Mouse (Mus musculus) gastrocnemius, postnatal 14 days (tissue): ENCODE measurements around the gene Aoc2. TPM values are rescaled to one million over a fixed set of nuclear protein-coding genes. Genes with fewer than 3 reads are reported as not detected.
"Not testable (repeated sequence)": the region's sequence is repeated elsewhere in the genome, so short reads cannot be mapped to it uniquely, and the experiment has no call there.

ENCODE experiments used
- DNase-seq: peaks from one replicate; pipeline ENCODE4 v3.0.0; 2021; ENCODE audit warnings: mixed read lengths
- intact Hi-C: fragments of 180-260 bp; cut with DNase I; formaldehyde crosslinking; loops from one replicate; pipeline ENCODE4 v1.15.1; 2025; ENCODE audit warnings: low total_unique reads
- total RNA-seq, 2 experiments: library from RNA; stranded (reverse); gene quantifications; 2 replicates each; pipeline ENCODE4 v1.2.3; 2021

The Aoc2 gene
- total RNA-seq, 2 experiments from 2014 or later = 1.2 to 1.3 TPM

DNA sequence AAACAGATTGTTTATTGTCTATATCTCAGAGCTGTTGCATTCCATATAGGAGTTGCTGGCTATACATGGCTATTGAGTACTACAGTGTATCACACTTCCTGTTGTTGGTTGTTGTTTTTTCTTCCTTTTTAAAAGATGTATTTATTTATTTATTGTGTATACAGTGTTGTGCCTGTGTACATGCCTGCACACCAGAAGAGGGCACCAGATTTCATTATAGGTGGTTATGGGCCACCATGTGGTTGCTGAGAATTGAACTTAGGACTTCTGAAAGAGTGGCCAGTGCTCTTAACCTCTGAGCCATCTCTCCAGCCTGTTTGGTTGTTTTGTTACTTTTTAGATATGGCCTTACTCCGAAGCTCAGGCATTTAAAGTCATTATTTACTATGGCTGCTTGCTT, 10.3 kb upstream of the Aoc2 start:
- no peak for DNase-seq
- intact Hi-C loops = no loop called here

DNA sequence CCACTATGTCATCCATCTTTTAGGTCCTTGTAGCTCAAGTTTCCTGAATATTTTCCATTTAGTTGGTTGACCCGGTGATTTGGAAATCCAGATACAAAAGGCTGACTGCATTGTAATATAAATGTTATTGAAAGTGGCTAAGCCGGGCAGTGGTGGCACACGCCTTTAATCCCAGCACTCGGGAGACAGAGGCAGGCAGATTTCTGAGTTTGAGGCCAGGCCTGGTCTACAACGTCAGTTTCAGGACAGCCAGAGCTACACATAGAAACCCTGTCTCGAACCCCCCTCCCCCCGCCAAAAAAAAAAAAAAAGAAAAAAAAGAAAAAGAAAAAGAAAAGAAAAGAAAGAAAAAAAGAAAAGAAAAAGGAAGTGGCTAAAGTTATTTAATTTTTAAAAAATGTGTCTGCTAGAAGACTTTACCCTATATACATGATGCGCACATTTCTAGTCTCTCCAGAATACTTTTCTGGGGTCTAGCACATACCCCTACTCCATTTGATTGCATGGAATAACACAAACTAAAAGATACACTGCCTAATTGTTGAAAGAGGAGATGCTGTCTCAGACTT, 9.7 kb upstream of the Aoc2 start:
- intact Hi-C loops = no loop called here
- no peak for DNase-seq

- intact Hi-C loops = no loop called here
Measured at GRCm38 (mm10) chr11:101315665-101316500, 9.0 kb upstream of the Aoc2 start, which contains the start of gene Psme3. TSS of gene Psme3 (plus strand) at chr11:101316213.

DNA sequence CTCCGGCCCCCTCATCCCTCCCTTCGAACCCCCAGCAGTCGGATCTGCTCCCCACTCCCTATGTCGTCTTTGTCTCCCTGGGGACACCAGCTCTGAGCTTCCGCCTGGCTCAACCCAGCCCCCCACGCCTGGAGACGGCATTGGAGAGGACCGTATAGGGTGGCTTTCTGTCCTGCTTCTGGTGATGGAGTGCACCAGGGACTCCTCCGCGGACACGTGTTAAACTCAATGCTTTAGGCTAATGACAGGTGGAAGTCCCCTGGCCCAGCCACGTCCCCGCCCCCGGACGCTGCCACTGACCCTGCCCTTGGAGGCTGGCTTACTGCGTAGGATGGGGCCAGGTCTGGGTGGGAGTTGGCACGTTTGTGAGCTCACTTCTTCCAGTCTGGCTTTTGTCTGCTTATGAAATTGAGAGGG, 8.4 kb upstream of the Aoc2 start:
- DNase-seq = no peak
- intact Hi-C loops = no loop called here

More at GRCm38 (mm10) chr11:101315665-101316500, 9.0 kb upstream of the Aoc2 start, which contains the start of gene Psme3:
- peak; percentile 94 for DNase-seq

DNA sequence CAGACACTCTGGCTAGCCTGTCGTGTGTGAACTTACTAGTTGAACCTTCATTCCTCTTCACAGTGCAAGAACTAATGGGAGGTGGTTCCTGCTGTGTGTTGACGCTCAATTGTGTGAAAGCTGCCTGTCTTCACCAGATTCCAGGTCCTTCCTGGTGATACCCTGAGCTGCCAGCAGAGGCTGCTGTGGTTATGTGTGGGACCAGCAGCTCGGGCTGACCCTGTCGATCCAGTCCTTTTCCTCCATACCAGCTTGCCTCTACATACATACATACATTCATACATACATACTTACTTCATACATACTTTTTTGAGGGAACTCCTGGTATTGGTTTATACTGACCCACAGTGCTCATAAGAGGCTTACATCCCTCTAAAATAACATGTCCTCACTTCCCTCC, 1.3 kb upstream of the Aoc2 start:
- intact Hi-C loops = loop anchor here (2.0 kb wide), 1 partner anchor 71 kb away; no protein-coding TSS in a partner anchor
- DNase-seq = peak; percentile 67

- DNase-seq, intact Hi-C loops: not testable (repeated sequence)
Measured at GRCm38 (mm10) chr11:101325201-101325600, 338 bp downstream of the Aoc2 start.

DNA sequence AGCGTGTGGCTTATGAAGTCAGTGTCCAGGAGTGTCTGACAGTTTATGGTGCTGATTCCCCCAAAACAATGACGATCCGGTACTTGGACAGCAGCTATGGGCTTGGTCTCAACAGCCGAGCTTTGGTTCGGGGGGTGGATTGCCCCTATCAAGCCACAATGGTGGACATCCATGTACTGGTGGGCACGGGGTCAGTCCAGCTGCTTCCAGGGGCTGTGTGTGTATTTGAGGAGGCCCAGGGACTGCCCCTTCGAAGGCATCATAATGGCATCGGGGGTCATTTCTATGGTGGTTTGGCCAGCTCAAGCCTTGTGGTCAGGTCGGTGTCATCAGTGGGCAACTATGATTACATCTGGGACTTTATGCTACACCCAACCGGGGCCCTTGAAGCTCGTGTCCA, 1.3 kb downstream of the Aoc2 start:
- intact Hi-C loops = no loop called here
- no peak for DNase-seq

- intact Hi-C loops = no loop called here
- DNase-seq = no peak
Measured at GRCm38 (mm10) chr11:101327311-101327710, 2.4 kb downstream of the Aoc2 start.

- DNase-seq = peak; percentile 72
- intact Hi-C loops = no loop called here
Measured at GRCm38 (mm10) chr11:101328941-101329635, 4.2 kb downstream of the Aoc2 start.

GRCm38 (mm10) chr11:101330371-101330924, 5.6 kb downstream of the Aoc2 start, which contains the start of gene Aoc3:
TSS of gene Aoc3 (plus strand) at chr11:101330605.
- intact Hi-C loops = no loop called here
- DNase-seq = peak; percentile 47

GRCm38 (mm10) chr11:101330961-101331360, 6.1 kb downstream of the Aoc2 start:
- DNase-seq, intact Hi-C loops: not testable (repeated sequence)

DNA sequence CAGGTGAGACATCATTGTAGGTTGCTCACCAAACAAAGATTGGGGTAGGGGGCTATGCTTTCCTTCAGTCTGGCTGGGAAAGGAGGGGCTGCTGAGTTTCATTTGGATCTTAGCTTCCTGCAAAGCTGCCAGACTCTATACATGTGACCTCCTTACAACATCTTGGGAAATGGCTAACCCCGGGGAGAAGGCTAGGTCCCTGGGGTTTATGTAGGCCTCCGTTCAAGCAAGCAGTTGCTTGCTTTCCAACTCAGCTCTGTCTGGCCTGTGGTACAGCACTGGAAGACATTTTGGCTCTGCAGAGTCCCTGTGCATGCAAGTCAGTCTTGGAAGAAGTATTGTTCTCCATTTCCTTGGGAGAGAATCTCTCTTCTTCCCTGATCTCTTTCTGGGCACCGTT, 7.7 kb downstream of the Aoc2 start:
- intact Hi-C loops = no loop called here
- no peak for DNase-seq

- DNase-seq = no peak
- intact Hi-C loops = no loop called here
Measured at GRCm38 (mm10) chr11:101334023-101334422, 9.2 kb downstream of the Aoc2 start.

DNA sequence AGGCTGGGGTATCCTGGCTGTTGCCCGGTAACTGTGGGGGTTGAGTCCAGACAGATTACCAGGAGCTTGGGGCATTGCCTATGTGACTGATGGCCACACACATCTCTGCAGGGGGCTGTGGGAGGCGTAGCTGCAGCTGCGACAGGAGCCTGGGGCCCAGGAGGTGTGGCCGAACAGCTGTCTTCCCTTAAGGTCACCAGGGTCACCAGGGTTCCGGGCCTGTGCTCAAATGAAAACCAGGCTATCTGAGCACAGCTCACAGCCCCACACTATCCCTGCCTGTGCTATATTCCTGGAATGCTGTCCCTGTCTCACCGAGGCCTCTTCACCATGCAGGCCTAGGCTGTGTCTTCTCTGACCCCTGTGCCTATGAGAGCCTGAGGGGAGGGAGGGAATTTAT, 9.7 kb downstream of the Aoc2 start:
- intact Hi-C loops = no loop called here
- no peak for DNase-seq

- no peak for DNase-seq
- intact Hi-C loops = no loop called here
Measured at GRCm38 (mm10) chr11:101335685-101336084, 10.8 kb downstream of the Aoc2 start.

GRCm38 (mm10) chr11:101338123-101338760, 13.4 kb downstream of the Aoc2 start:
- intact Hi-C loops = no loop called here
- no peak for DNase-seq

GRCm38 (mm10) chr11:101347083-101347775, 22.4 kb downstream of the Aoc2 start:
- no peak for DNase-seq
- intact Hi-C loops = no loop called here

GRCm38 (mm10) chr11:101348774-101349173, 23.9 kb downstream of the Aoc2 start:
- DNase-seq = no peak
- intact Hi-C loops = no loop called here

DNA sequence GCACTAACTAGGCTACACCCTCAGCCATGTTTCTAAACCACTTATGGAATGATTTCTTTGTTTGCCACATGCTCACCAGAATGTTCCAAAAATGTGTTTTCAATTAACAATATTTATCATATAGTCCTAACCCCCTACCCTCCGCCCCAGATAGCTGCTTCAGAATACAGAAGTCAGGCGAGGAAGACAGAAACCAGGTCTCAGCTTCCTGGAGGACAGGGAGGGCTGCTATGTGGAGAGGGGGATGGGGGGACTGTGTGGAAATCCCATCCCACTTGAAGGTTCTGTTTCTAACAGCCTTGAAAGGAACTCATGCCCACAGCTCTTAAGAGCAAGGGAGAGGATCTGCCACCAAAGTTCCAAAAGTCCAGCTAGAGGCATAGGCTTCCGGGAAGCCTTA, 24.4 kb downstream of the Aoc2 start:
- DNase-seq = no peak
- intact Hi-C loops = no loop called here
